Mouse (Mus musculus) stomach, postnatal 0 days (tissue): ENCODE results near the gene Tenm4.
A peak's percentile ranks its signal among the peaks of the same experiment; 100 is the strongest.

Experiments used
- CTCF ChIP-seq: IDR thresholded peaks from 2 replicates; pipeline ENCODE4 v1.5.1; 2016; ENCODE audit warnings: antibody characterized with exemption, low read depth, mild to moderate bottlenecking, moderate library complexity
- EP300 ChIP-seq: optimal IDR thresholded peaks from 2 replicates; pipeline ENCODE3; 2016; ENCODE audit warnings: antibody characterized with exemption

DNA sequence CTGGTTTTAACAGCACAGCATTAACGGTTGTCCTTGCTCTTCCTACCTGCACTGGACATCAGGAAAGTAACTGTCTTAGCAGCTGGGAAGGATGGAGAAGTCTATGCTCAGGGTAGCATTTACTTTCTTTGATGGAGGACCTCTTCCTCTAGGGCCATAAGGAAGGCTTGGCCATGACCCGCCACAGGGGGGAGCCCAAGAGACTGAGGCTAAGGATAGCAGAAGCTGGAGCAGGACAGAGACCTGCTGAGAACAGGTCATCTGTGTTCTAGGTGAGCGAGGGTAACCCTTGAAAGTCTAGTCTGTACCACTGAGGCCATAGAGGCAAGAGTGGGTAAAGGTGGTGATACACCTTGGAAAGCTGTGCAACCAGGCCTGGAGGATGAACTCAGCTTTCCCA, 19.8 kb upstream of the Tenm4 start:
- TF ChIP-seq CTCF (peak; percentile 77), EP300 (no peak)
